Mouse (Mus musculus): ENCODE results near the gene Kcnk10. TPM values are rescaled to one million over a fixed set of nuclear protein-coding genes. Genes with fewer than 3 reads are reported as not detected.

Gene Kcnk10
- polyA plus RNA-seq (2012; rRNA removed; ENCODE audit: low replicate concordance): not detected in 2 replicates

GRCm38 (mm10) chr12:98577861-98578360, at the start of gene Kcnk10:
TSS of gene Kcnk10 (minus strand) at chr12:98578310.

GRCm38 (mm10) chr12:98627392-98628259, 49.5 kb upstream of the Kcnk10 start, which contains the start of gene Spata7:
TSS of gene Spata7 (plus strand) at chr12:98628157.

Other genes with a start within 250 kb of the Kcnk10 start
- 2.2 and 3.2 TPM in 2 replicates for gene Spata7, start 49.8 kb upstream of the Kcnk10 start, polyA plus RNA-seq (2012; rRNA removed; ENCODE audit: low replicate concordance)
- 16.9 and 24.2 TPM in 2 replicates for gene Ptpn21, start 159.1 kb upstream of the Kcnk10 start, polyA plus RNA-seq (2012; rRNA removed; ENCODE audit: low replicate concordance)
- gene Zc3h14, start 168.7 kb upstream of the Kcnk10 start, polyA plus RNA-seq (2012; rRNA removed; ENCODE audit: low replicate concordance): 46.5 and 63.2 TPM in 2 replicates